Mouse (Mus musculus) lung, adult 18-20 months (tissue): Measurements from ENCODE around the gene Tekt5.

Source experiments
- DNase-seq, 2 experiments: peaks; one replicate each; pipeline ENCODE4 v3.0.0; 2022; ENCODE audit warnings: mixed read lengths in 2 of 2

The Tekt5 gene

DNA sequence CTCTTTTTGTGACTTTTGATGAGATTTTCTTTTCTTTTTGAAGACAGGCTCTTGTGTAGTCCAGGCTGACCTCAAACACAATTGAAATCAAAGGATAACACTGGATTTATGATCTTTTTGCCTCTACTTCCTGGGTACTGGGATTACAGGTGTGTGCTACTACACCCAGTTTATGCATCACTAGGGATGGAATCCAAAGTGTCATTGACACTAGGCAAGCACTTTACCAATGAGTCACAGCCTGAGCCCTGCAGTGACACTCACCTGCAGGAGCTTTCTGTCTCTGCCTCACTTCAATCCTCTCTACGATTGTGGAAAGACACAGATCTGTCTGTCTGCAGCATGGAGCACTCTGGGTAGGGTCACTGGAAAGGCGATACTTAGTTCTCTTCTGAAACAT lies 59.3 kb downstream of the Tekt5 start:
- no peak for DNase-seq

DNA sequence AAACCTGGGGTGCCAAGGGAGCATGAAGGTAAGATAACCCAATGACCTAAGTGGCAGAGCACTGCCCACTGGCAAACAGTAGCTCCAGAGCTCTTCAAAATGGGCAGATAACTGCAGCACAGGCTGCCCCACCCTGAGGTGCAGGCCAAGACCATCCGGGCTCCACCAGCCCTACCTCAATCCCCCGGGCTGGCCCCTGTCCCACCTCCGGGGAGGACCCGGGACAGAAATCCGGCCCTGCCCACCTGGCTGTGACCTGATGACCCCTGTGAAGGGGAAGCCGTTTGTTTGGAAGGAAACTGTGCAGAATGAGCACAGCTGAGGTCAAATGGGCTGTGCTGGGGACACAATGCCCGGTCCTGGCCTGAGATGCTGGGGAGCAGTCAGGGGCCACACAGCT lies 62.6 kb downstream of the Tekt5 start:
- DNase-seq, result peak; percentile 47 to 63

DNA sequence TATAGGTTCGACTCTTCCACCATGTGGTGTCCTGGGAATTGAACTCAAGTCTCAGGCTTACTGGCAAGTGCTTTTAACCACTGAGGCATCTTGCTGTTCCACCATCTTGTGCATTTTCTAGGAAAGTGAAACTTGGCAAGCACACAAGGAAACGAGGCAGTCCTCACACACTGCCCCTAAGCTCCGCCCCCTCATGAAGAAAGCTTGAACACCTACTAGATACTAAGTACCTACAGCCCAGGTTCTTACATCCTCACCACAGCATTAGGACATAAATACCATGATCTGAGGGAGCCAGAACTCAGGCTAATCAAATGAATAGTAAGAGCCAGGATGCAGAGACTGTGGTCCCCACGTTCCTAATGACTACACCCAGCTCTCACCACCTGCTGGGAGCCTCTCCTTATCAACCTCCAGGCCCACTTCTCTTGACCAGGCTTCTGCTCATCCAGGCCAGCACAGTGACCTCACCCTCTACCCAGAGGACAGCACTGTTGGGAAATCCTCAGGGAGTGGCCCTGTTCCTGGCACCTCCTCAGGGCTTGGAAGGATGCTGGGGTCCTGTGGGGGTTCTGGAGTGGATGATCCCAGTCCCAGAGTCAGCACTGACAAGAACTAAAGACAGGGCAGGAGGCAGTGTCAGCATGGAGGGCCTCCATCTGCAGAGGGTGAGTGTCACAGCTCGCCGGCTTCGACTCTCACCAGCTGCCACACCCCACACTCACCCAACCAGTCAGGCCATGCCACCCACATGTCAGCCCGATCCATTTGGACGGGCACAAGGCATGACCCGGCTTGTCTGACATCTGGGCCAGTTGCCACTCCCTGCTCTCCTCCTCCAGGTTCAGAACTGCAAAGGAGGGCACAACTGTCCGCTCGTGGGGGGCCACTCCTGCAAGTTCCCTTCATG lies 64.4 kb downstream of the Tekt5 start:
- peak; percentile 50 to 73 for DNase-seq

DNA sequence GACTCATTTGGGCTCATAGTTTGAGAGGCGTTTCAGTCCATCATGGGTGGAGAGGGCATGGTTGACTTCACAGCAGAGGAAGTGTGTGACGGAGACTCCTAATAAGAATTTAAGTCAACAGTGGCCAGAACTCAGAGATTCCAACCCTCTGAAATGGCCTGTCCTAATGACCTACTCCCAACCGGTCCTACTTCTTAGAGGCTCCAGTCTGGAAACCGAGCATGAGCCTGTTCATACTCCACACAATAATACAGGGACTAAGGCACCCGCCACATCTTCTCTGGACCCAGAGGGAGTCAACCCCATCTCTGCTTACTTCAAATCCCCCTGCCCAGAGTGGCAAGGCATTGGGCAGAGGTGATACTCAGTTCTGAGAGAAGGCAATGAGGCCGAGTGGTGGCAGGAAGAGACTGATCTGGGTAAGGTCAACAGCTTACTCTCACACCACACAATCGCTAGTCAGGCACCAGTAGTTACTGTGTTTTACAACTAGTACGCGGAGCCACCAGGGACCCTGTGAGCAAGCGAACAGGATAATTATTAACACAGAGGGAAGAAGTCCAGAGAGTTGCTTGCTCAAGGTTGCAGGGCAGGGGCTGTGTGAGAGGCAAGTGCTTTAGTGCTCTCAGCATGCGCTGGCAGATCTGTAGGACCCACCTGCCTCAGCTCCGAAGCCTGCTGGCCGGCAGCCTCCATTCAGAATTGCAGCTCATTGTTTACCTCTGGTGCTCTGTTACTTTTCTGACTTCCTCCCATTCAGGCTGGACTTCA lies 67.5 kb downstream of the Tekt5 start:
- DNase-seq, result peak; percentile 39 to 55

DNA sequence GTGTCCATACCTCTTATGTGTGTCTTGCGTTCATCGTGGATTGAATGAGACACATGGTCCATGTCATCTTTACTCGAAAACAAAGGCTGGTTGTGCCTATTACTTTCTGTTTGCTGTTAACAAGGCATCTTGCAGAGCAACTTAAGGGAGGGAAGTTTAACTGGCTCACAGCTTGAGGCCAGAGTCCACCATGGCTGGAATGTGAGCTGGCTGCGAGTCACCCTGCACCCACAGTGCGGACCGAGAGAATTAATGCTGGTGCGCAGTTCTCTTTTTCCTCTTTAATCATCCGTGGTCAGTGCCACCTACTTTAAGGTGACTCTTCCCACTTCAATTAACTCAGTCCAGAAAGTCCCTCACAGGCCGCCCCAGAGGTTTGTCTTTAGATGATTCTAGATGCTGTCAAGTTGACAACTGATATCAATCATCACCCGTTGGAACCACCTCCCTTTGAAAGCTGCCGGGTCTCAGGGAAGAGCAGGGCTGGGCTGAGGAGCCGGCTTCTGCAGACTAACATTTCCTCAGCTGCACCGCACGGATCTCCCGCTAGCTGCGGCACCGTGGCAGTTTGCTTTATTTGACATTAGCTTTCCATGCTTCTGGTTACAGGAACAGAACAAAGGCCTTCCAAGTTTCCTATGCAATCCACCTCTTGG lies 75.2 kb downstream of the Tekt5 start:
- DNase-seq, result no peak

GRCm38 (mm10) chr16:10317197-10317544 lies 78.1 kb downstream of the Tekt5 start:
- no peak for DNase-seq

- DNase-seq, result no peak
Measured at GRCm38 (mm10) chr16:10316493-10317196, 78.6 kb downstream of the Tekt5 start.

- peak; percentile 81 to 84 for DNase-seq
Measured at GRCm38 (mm10) chr16:10313646-10314088, 81.6 kb downstream of the Tekt5 start, which contains the start of gene Emp2. Gene Emp2 (minus strand): TSS chr16:10313968.

DNA sequence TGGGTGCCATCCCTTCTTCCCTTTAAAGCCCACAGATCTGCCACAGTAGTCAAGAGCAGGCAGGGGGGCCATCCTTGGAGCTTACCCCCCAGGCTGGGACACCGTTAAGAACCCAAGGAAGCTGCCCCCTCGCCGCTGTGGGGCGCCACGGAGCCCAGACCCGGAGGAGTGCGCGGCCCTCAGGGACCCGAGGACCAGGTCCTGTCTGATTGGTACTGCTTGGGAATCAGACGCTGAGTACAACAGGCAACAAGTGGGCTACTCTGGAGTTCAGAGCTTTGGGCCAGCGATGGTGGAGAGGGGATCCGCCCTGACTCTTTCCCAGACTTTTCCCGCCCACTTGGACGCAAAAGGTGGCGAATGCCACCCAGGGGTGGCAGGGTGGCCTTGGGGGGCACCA lies 82.1 kb downstream of the Tekt5 start:
- peak; percentile 50 to 70 for DNase-seq

- DNase-seq, result peak; percentile 47 to 56
Measured at GRCm38 (mm10) chr16:10311989-10312388, 83.3 kb downstream of the Tekt5 start.

DNA sequence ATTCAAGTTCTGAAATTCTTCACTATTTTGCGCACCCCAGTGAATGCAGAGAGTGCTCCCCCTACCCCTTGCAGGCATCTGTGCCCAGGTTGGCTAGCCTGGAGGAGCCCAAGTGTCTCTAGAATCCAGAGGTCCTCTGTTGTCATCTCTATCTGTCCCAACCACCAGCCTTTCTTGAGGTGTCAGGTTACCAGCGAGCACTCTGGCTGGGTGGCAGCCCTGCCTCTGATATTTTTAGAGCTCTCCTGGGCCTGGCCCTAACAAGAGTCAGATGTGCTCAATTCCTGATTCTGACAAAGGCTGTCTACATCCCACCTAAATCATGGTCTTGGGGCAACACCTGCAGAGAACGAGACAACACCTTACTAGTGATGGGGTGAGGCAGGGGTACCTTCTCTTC lies 84.2 kb downstream of the Tekt5 start:
- no peak for DNase-seq

DNA sequence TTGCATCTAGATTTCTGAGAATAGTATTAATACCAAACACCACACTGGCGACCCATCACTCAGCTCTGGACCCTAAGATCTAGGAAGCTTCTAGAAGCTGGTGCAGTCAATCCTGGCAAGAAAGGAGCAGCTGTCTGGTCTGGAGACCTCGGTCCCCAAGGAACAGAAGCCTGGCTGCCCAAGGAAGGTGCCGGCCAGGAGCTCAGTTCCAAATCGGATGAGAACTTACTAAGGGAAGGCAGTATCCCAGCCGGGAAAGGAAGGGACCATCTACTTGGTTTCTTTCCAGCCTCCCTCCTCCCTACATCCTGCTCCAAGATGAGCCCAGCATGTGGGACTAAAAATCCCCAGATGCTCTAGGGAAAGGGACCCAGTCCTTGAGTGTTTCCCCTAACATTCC lies 84.8 kb downstream of the Tekt5 start:
- DNase-seq, result no peak
